Mouse (Mus musculus): ENCODE measurements around the gene Mageb5. TPM values are rescaled to one million over a fixed set of nuclear protein-coding genes. Genes with fewer than 3 reads are reported as not detected.
"Not testable (repeated sequence)": the region's sequence is repeated elsewhere in the genome, so short reads cannot be mapped to it uniquely, and the experiment has no call there.

Mageb5 gene
- polyA plus RNA-seq (2016; fragmentation: Nextera tagmentation; extraction: Ambion mirVana) = not detected in 2 replicates

DNA sequence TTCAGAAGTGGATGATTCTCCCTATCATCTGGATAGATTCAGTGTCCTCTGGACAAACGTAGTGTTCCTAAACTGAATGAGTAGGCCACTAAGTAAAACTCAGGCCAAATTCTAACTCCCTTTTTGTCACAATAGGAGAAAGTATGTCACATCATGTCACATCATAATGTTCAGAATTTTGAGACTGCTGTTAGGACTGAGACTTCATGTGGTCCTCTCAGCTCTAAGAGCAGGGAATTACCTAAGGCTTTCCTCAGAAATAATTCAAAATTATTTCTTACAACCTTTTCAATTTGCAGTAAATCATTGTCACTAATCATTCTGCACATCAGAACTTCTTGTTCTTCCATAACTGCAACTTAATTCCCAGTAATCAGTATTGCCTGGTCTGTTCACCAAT is at the start of gene Mageb5:
Gene Mageb5, minus strand, starts transcription at position 101 of the 400 bp plus-strand sequence.
- not testable (repeated sequence) for ATAC-seq (ENCODE audit: low FRiP score, low read depth); H3K27ac ChIP-seq (replicated peaks); H3K9me3 ChIP-seq; H3K4me3 ChIP-seq; H3K4me2 ChIP-seq (replicated peaks); H3K9ac ChIP-seq (replicated peaks); H3K36me3 ChIP-seq; H3K27me3 ChIP-seq; H3K4me1 ChIP-seq
- 91% methylated on average over 1 of the region's 1 CpGs for WGBS

DNA sequence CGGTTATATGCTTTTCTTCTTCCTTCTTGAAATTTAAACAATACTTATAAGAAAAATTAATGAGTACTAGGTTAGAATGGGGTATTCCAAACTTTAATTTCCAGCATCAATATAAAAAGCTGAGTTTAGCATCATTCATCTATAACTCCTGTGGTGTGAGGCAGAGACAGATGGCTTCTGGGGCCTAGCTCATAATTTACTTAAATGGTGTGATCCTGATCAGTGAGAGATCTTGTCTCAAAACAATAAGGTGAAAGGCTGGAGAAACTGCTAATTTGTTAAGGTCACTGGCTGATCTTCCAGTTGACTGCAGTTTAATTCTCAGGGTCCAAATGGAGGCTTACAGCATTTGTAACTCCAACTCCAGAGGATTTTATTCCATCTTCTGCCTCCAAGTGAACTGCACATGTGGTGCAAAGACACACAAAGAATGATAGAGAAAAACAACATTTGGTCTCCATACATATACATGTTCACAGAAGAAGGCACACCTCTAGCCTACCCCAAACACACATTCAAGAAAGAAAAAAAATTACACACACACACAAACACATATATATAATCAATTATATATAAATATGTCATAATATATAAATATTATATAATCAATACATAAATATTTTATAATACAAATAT is 23.1 kb downstream of the Mageb5 start:
- not testable (repeated sequence) for ATAC-seq (ENCODE audit: low FRiP score, low read depth)

More for the DNA sequence above, 23.1 kb downstream of the Mageb5 start:
- H3K9me3 ChIP-seq; H3K4me2 ChIP-seq (replicated peaks); H3K27me3 ChIP-seq; H3K9ac ChIP-seq (replicated peaks); H3K4me3 ChIP-seq; H3K4me1 ChIP-seq; H3K27ac ChIP-seq (replicated peaks); H3K36me3 ChIP-seq: not testable (repeated sequence)
- WGBS = no CpG with 5 or more reads among the region's 1 CpGs

Other genes starting within 250 kb of the Mageb5 start
- not detected in 2 replicates for gene 1700084M14Rik, start 207.1 kb downstream of the Mageb5 start, polyA plus RNA-seq (2016; fragmentation: Nextera tagmentation; extraction: Ambion mirVana)
- gene Gm14781, start 150.8 kb downstream of the Mageb5 start, polyA plus RNA-seq (2016; fragmentation: Nextera tagmentation; extraction: Ambion mirVana) = not detected in 2 replicates
- not detected in 2 replicates for gene Mageb1, start 233.3 kb upstream of the Mageb5 start, polyA plus RNA-seq (2016; fragmentation: Nextera tagmentation; extraction: Ambion mirVana)

Data from midbrain, embryonic 12.5 days (tissue).